Mouse (Mus musculus) E14TG2a.4 (cell line): ENCODE data around the gene Sik3.

Experiments used
- CTCF ChIP-seq: conservative IDR thresholded peaks from 2 replicates; pipeline ENCODE4 v1.5.1; 2014; ENCODE audit warnings: low read length
- NANOG ChIP-seq: IDR thresholded peaks from 2 replicates; pipeline ENCODE4 v1.6.1; 2014; ENCODE audit warnings: borderline replicate concordance, low read length, mixed read lengths

DNA sequence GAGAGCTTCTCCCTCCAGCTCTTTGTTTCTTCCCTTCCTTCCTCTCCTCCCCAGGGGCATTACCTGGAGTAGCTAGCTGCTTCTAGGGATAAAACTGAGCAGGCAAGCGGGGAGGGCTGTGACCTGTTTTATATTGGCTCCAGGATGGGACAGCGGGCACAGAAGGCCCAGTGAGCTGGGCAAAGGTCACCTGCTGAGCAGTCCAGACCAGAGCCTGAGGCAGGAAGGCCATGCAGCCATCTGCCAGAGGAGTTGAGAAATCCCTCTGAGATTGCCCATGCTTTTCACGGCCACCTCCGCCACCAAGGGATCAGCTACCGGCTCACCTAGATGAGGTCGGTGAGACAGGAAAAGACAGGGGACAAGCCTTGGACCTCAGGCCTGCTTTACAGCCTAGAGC, 222.6 kb downstream of the Sik3 start:
- no peak for TF ChIP-seq CTCF
- no peak for TF ChIP-seq NANOG
